Mouse (Mus musculus): ENCODE data around the gene Txndc11.
"Not testable (repeated sequence)": the region's sequence is repeated elsewhere in the genome, so short reads cannot be mapped to it uniquely, and the experiment has no call there.

Txndc11 gene

GRCm38 (mm10) chr16:11134348-11135344, at the start of gene Txndc11:
Gene Txndc11 (minus strand): TSS chr16:11134650.
- peak; percentile 98 for DNase-seq (ENCODE audit: low spot score)

GRCm38 (mm10) chr16:11177404-11177803, 43.0 kb upstream of the Txndc11 start:
- DNase-seq (ENCODE audit: low spot score) = no peak

- DNase-seq (ENCODE audit: low spot score) = no peak
These were observed 42.4 kb upstream of the Txndc11 start for GRCm38 (mm10) chr16:11176884-11177244.

GRCm38 (mm10) chr16:11176208-11176883, 41.9 kb upstream of the Txndc11 start, which contains the start of gene Zc3h7a:
Gene Zc3h7a (minus strand): TSS chr16:11176393.
- DNase-seq (ENCODE audit: low spot score) = peak; percentile 87

GRCm38 (mm10) chr16:11175489-11176207, 41.2 kb upstream of the Txndc11 start:
- peak; percentile 79 for DNase-seq (ENCODE audit: low spot score)

GRCm38 (mm10) chr16:11175100-11175488, 40.6 kb upstream of the Txndc11 start:
- DNase-seq (ENCODE audit: low spot score) = no peak

- peak; percentile 45 for DNase-seq (ENCODE audit: low spot score)
These were observed 40.2 kb upstream of the Txndc11 start for GRCm38 (mm10) chr16:11174671-11175081.

GRCm38 (mm10) chr16:11171679-11172078, 37.2 kb upstream of the Txndc11 start:
- no peak for DNase-seq (ENCODE audit: low spot score)

GRCm38 (mm10) chr16:11166431-11166830, 32.0 kb upstream of the Txndc11 start:
- no peak for DNase-seq (ENCODE audit: low spot score)

GRCm38 (mm10) chr16:11164695-11165255, 30.3 kb upstream of the Txndc11 start:
- DNase-seq (ENCODE audit: low spot score) = no peak

GRCm38 (mm10) chr16:11157721-11158120, 23.3 kb upstream of the Txndc11 start:
- DNase-seq (ENCODE audit: low spot score) = not testable (repeated sequence)

- DNase-seq (ENCODE audit: low spot score) = no peak
These were observed 20.1 kb upstream of the Txndc11 start for GRCm38 (mm10) chr16:11154500-11154899.

- DNase-seq (ENCODE audit: low spot score) = peak; percentile 98
These were observed 9.4 kb upstream of the Txndc11 start for GRCm38 (mm10) chr16:11143706-11144483.

- no peak for DNase-seq (ENCODE audit: low spot score)
These were observed 738 bp downstream of the Txndc11 start for GRCm38 (mm10) chr16:11133476-11134347.

GRCm38 (mm10) chr16:11132839-11133238, 1.6 kb downstream of the Txndc11 start:
- DNase-seq (ENCODE audit: low spot score) = no peak

GRCm38 (mm10) chr16:11128301-11128700, 6.1 kb downstream of the Txndc11 start:
- DNase-seq (ENCODE audit: low spot score) = no peak

GRCm38 (mm10) chr16:11125371-11125770, 9.1 kb downstream of the Txndc11 start:
- DNase-seq (ENCODE audit: low spot score) = no peak

GRCm38 (mm10) chr16:11124110-11124509, 10.3 kb downstream of the Txndc11 start:
- DNase-seq (ENCODE audit: low spot score) = no peak

GRCm38 (mm10) chr16:11122625-11123024, 11.8 kb downstream of the Txndc11 start:
- DNase-seq (ENCODE audit: low spot score) = no peak

GRCm38 (mm10) chr16:11109198-11109740, 25.2 kb downstream of the Txndc11 start:
- no peak for DNase-seq (ENCODE audit: low spot score)

All from testis, postnatal 14 days (tissue).